Mouse (Mus musculus) hindbrain, embryonic 12.5 days (tissue): ENCODE measurements around the gene Twf2. TPM values are rescaled to one million over a fixed set of nuclear protein-coding genes. Genes with fewer than 3 reads are reported as not detected.
A peak's percentile ranks its signal among the peaks of the same experiment; 100 is the strongest.
"Not testable (repeated sequence)": the region's sequence is repeated elsewhere in the genome, so short reads cannot be mapped to it uniquely, and the experiment has no call there.

Source experiments
- ATAC-seq: fragments of 200-750 bp; cut with Nextera tagmentation; 2 replicates; pipeline ENCODE4 v1.8.0; 2017; ENCODE audit warnings: moderate TSS enrichment; ENCODE audit not compliant: low FRiP score
- H3K27ac ChIP-seq: fragments of 300-500 bp; sonication (generic); 2 replicates; pipeline ENCODE4 v1.5.1; 2016; ENCODE audit warnings: mild to moderate bottlenecking
- H3K27me3 ChIP-seq: fragments of 300-500 bp; sonication (generic); 2 replicates; pipeline ENCODE4 v1.6.1; 2016; ENCODE audit warnings: mild to moderate bottlenecking
- H3K36me3 ChIP-seq: fragments of 300-500 bp; sonication (generic); 2 replicates; pipeline ENCODE4 v1.6.1; 2016; ENCODE audit warnings: mild to moderate bottlenecking
- H3K4me1 ChIP-seq: fragments of 300-500 bp; sonication (generic); 2 replicates; pipeline ENCODE4 v1.6.1; 2016
- H3K4me2 ChIP-seq: fragments of 300-500 bp; sonication (generic); replicated peaks from 2 replicates; pipeline ENCODE4 v1.6.1; 2016; ENCODE audit warnings: mild to moderate bottlenecking
- H3K4me3 ChIP-seq: fragments of 300-500 bp; sonication (generic); 2 replicates; pipeline ENCODE4 v1.5.1; 2016; ENCODE audit warnings: mild to moderate bottlenecking
- H3K9ac ChIP-seq: fragments of 300-500 bp; sonication (generic); 2 replicates; pipeline ENCODE4 v1.6.1; 2016; ENCODE audit warnings: mild to moderate bottlenecking, moderate library complexity
- H3K9me3 ChIP-seq: fragments of 300-500 bp; sonication (generic); replicated peaks from 2 replicates; pipeline ENCODE4 v1.6.1; 2016; ENCODE audit warnings: mild to moderate bottlenecking
- WGBS: fragments of 180-500 bp; shearing (Covaris S2); methylation state at CpG from one replicate; pipeline ENCODE4 v1.1.7; 2016; 5-methylcytosine and 5-hydroxymethylcytosine counted together
- polyA plus RNA-seq: library from polyadenylated mRNA; unstranded; fragments of >200 nt; fragmentation: Nextera tagmentation; extraction: Ambion mirVana; gene quantifications from 2 replicates; pipeline ENCODE4 v1.2.1, GENCODE M21; 2016

Twf2 gene
- polyA plus RNA-seq, 1 experiment from 2014 or later = 60.2 TPM

DNA sequence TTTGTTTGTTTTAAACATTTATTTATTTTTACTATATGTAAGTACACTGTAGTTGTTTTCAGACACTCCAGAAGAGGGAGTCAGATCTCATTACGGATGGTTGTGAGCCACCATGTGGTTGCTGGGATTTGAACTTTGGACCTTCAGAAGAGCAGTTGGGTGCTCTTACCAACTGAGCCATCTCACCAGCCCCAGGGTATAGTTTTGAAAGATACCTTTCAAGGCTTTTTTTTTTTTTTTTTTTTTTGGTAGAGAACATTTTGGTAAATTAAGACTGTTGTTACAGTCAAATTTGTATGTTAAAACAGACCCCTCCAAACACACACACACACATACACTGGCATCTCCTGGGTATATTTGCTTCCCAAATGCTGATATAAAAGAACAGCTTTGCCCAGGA lies 33.9 kb upstream of the Twf2 start:
- not testable (repeated sequence) for H3K36me3 ChIP-seq, ATAC-seq, H3K4me2 ChIP-seq, H3K4me3 ChIP-seq, H3K9me3 ChIP-seq, H3K9ac ChIP-seq, H3K27me3 ChIP-seq, H3K27ac ChIP-seq
- peaks cover 16% of the 10 kb centered on the region for H3K4me1 ChIP-seq
- 84% methylated on average over 1 of the region's 1 CpGs for WGBS

DNA sequence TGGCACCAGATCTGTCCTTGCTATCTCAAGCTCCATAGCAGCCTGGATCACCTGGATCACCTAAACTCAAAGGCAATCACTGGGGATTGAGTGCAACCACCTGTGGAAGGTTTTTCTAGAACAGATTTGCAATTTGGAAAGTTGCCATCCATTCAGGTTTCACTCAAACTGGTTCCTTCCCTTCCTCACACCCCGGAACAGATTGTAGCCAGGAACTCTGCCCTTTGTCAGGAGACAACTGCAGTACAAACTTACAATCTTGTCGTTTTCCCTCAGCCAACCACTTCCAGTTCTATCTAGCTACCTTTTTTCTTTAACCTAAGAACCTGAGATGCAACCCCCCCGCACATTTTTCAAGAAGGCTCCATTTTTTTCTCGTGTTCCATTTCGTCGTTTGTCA lies 33.0 kb upstream of the Twf2 start:
- H3K4me2 ChIP-seq = peak overlapping the region; percentile 66
- no peak overlapping the region for H3K27ac ChIP-seq
- H3K4me1 ChIP-seq = peaks cover 22% of the 10 kb centered on the region
- no peaks in the 10 kb centered on the region for H3K9me3 ChIP-seq
- 40% methylated on average over 6 of the region's 6 CpGs for WGBS
- ATAC-seq = no peak
- H3K27me3 ChIP-seq = no peaks in the 10 kb centered on the region
- no peak overlapping the region for H3K4me3 ChIP-seq
- H3K36me3 ChIP-seq = no peaks in the 10 kb centered on the region
- no peak overlapping the region for H3K9ac ChIP-seq

DNA sequence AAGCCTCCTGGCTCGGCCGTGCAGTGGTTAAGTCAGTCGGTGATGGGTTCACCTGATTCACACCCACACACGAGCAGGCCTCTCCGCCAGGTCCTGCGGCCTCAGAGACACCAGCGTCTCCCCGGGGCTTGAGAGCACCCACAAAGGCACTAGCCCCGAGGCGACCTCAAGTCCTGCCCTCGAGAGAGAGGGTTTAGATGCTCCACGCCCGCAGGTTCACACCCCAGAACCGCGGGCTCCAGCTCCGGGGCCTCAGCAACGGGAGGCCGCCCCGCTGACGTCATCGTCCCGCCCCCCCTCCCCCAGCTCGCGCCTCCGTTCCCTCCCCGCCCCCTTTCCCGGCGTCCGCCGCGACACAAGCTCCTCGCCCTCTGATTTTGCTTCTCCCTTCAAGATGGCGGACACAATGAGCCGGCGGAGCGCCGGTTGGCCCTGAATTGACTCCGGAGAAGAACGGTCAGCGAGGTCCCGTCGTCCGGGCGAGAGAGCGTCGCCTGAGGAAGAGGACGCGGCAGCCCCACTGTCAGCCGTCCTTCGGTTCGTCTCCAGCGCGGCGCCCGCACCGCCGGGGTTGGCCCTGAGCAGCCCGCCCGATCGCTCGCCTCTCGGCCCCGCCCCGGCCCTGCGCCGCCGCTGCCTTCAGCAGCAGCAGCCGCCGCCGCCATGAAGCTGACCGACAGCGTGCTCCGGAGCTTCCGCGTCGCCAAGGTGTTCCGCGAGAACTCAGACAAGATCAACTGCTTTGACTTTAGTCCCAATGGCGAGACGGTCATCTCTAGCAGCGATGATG lies 32.2 kb upstream of the Twf2 start, which contains the start of gene Wdr82:
Wdr82 (plus strand) TSS at position 373 of the 790 bp plus-strand sequence.
- Histone ChIP-seq H3K4me3 (peak within 1 kb of the TSS; percentile 92), H3K27me3 (no peaks in the 10 kb centered on the region)
- WGBS = under 1% methylated on average over 69 of the region's 81 CpGs

GRCm38 (mm10) chr9:106171346-106172158 lies 31.4 kb upstream of the Twf2 start:
- under 1% methylated on average over 30 of the region's 30 CpGs for WGBS

More for the DNA sequence above, 32.2 kb upstream of the Twf2 start, which contains the start of gene Wdr82:
- peak; percentile 91 for ATAC-seq
- Histone ChIP-seq H3K9ac (peak within 1 kb of the TSS; percentile 94), H3K36me3 (no peaks in the 10 kb centered on the region), H3K4me2 (peak within 1 kb of the TSS; percentile 66), H3K4me1 (peaks cover 23% of the 10 kb centered on the region), H3K27ac (peak within 1 kb of the TSS; percentile 98), H3K9me3 (no peaks in the 10 kb centered on the region)

DNA sequence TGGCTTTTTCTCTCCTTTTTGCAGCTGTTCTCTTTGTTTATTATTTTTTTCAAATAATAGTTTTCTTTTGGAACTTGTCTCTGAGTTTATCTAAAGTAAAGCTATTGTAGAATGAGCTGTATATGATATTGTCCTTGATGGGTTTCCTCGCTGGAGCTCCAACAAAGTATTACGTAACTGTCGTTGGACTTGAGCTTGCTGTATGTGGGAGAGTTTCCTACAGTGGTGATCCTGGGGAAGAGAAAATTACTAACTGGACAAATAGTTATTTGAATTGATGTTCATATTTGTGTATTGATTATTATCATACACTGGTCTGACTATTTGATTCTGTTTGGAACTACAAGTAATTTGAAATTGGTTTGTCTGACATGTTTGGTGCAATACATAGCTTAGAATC lies 30.4 kb upstream of the Twf2 start:
- Histone ChIP-seq H3K9ac (peak overlapping the region; percentile 94; the same call in 1 of the 2 replicates), H3K4me3 (peak overlapping the region; percentile 92), H3K27me3 (no peaks in the 10 kb centered on the region), H3K4me2 (peak overlapping the region; percentile 66), H3K27ac (no peak overlapping the region), H3K4me1 (peaks cover 23% of the 10 kb centered on the region), H3K36me3 (peaks cover 8% of the 10 kb centered on the region), H3K9me3 (no peaks in the 10 kb centered on the region)
- 41% methylated on average over 3 of the region's 3 CpGs for WGBS
- no peak for ATAC-seq

More at GRCm38 (mm10) chr9:106171346-106172158, 31.4 kb upstream of the Twf2 start:
- peak; percentile 82 for ATAC-seq
- peak overlapping the region; percentile 94 for H3K9ac ChIP-seq
- H3K27ac ChIP-seq = peak overlapping the region; percentile 98
- H3K9me3 ChIP-seq = no peaks in the 10 kb centered on the region
- no peaks in the 10 kb centered on the region for H3K36me3 ChIP-seq
- peak overlapping the region; percentile 66 for H3K4me2 ChIP-seq
- peak overlapping the region; percentile 92 for H3K4me3 ChIP-seq
- peaks cover 23% of the 10 kb centered on the region for H3K4me1 ChIP-seq
- H3K27me3 ChIP-seq = no peaks in the 10 kb centered on the region

- no peak overlapping the region for H3K9ac ChIP-seq
- peak overlapping the region; percentile 92 for H3K4me3 ChIP-seq
- no peaks in the 10 kb centered on the region for H3K27me3 ChIP-seq
- peak overlapping the region; percentile 66 for H3K4me2 ChIP-seq
- H3K36me3 ChIP-seq = peaks cover 16% of the 10 kb centered on the region
- no peaks in the 10 kb centered on the region for H3K9me3 ChIP-seq
- 67% methylated on average over 2 of the region's 2 CpGs for WGBS
- ATAC-seq = no peak
- H3K27ac ChIP-seq = no peak overlapping the region
- H3K4me1 ChIP-seq = peaks cover 23% of the 10 kb centered on the region
Measured at GRCm38 (mm10) chr9:106173363-106173762, 29.5 kb upstream of the Twf2 start.

DNA sequence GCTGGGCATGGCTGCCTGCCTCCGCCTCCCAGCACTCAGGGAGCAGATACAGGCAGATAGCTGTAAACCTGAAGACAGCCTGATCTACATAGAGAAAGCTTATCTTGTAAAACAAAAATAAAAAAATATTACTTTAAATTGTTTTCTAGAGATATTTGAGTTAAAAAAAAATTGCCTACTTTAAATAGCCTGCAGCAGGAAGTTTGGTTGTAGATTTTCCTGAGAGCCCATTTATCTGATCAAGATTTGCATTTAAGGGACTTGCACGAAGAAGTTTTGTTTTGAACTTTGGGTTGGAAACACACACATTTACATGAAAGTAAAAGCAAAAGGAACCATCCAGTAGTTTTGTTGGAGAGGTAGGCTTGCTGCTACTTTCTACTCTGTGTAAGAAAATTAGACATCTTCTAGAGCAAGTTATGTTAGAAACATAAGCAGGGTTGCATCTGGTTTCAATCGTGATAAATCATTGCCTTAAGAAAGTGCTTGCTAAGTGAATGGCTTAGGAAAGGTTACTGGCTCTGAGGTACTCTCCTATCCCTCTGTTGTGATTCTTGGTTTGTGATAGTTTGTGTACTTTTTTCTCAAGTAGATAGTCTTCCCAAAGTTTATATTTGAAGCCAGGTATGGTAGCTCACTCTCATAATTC lies 27.2 kb upstream of the Twf2 start:
- H3K9me3 ChIP-seq = no peaks in the 10 kb centered on the region
- 87% methylated on average over 3 of the region's 3 CpGs for WGBS
- H3K27me3 ChIP-seq = no peaks in the 10 kb centered on the region
- H3K4me1 ChIP-seq = peaks cover 20% of the 10 kb centered on the region
- H3K4me3 ChIP-seq = no peak overlapping the region
- no peak overlapping the region for H3K9ac ChIP-seq
- no peak overlapping the region for H3K4me2 ChIP-seq
- H3K27ac ChIP-seq = no peak overlapping the region
- H3K36me3 ChIP-seq = peaks cover 27% of the 10 kb centered on the region
- ATAC-seq = no peak

DNA sequence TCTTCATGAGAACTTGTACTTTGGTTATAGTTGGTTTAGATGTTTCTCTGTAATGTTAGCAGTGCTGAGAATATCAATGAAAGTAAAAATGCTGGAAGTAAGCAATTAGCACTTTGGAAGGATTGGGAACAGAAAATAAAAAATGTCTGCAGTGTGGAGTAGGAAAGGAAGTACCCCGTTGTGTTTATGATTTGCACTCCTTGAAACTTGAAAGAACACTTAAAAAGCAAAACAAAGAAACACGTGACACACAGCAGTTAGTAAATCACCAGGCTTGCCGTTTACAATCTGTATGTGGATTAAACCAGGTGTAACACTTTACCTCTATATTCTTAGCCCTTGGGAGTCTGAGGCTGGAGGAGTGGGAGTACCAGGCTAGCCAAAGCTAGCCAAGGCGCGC lies 26.1 kb upstream of the Twf2 start:
- H3K27ac ChIP-seq = no peak overlapping the region
- H3K9ac ChIP-seq = no peak overlapping the region
- H3K27me3 ChIP-seq = no peaks in the 10 kb centered on the region
- no peak overlapping the region for H3K4me2 ChIP-seq
- H3K4me3 ChIP-seq = no peak overlapping the region
- 88% methylated on average over 5 of the region's 5 CpGs for WGBS
- no peaks in the 10 kb centered on the region for H3K9me3 ChIP-seq
- peaks cover 20% of the 10 kb centered on the region for H3K4me1 ChIP-seq
- ATAC-seq = no peak
- H3K36me3 ChIP-seq = peaks cover 38% of the 10 kb centered on the region

GRCm38 (mm10) chr9:106177799-106178198 lies 25.1 kb upstream of the Twf2 start:
- H3K27ac ChIP-seq = no peak overlapping the region
- H3K4me2 ChIP-seq = no peak overlapping the region
- no peaks in the 10 kb centered on the region for H3K9me3 ChIP-seq
- H3K4me3 ChIP-seq = no peak overlapping the region
- WGBS = 92% methylated on average over 6 of the region's 6 CpGs
- H3K27me3 ChIP-seq = no peaks in the 10 kb centered on the region
- peaks cover 48% of the 10 kb centered on the region for H3K36me3 ChIP-seq
- peaks cover 18% of the 10 kb centered on the region for H3K4me1 ChIP-seq
- no peak for ATAC-seq
- H3K9ac ChIP-seq = no peak overlapping the region

GRCm38 (mm10) chr9:106179454-106179853 lies 23.5 kb upstream of the Twf2 start:
- H3K9me3 ChIP-seq = no peaks in the 10 kb centered on the region
- 88% methylated on average over 2 of the region's 2 CpGs for WGBS

DNA sequence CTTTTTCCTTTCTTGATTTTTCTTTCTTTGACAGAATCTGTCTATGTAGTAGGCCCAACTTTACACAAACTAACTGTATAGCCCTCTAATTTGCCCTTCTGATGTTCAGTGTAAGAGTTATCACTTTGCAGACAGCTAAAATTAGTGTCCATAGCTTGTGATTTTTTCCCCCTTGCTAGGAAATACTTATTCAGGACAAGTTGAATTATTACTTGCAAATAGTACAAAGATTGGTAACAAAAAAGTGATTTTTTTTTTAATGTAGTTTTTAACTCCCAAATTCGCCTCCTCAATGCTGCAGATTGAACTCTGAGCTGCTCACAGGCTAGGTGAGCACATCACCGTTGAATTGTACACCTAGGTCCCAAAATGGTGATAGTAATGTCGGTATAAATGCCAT lies 22.9 kb upstream of the Twf2 start:
- Histone ChIP-seq H3K9ac (no peak overlapping the region), H3K9me3 (no peaks in the 10 kb centered on the region), H3K4me1 (no peaks in the 10 kb centered on the region), H3K27me3 (no peaks in the 10 kb centered on the region), H3K36me3 (peaks cover 69% of the 10 kb centered on the region), H3K27ac (no peak overlapping the region), H3K4me3 (no peak overlapping the region), H3K4me2 (no peak overlapping the region)
- ATAC-seq = no peak
- WGBS = 94% methylated on average over 3 of the region's 3 CpGs

More at GRCm38 (mm10) chr9:106179454-106179853, 23.5 kb upstream of the Twf2 start:
- Histone ChIP-seq H3K36me3 (peaks cover 64% of the 10 kb centered on the region), H3K4me3 (no peak overlapping the region), H3K4me1 (peaks cover 4% of the 10 kb centered on the region), H3K27me3 (no peaks in the 10 kb centered on the region), H3K9ac (no peak overlapping the region), H3K27ac (no peak overlapping the region), H3K4me2 (no peak overlapping the region)
- no peak for ATAC-seq

DNA sequence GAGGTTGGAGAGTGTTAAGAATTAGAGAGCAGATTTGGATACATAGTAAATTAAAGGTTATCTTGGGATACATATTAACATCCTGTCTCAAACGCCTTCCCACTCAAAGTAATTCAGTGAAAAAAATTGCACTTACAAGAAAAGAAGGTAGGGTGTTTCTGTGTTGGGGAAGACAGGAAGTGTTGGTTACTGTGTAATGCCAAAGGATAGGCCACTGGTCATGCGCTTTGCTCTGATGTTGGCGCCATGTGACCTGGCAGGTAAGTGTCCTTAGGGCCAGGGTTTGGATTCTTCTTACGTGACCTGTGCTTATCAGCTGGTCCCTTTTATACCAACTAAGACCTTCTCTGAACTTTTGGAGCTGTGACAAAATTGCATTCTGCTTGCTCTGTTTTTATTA lies 20.8 kb upstream of the Twf2 start:
- no peak overlapping the region for H3K4me2 ChIP-seq
- no peak for ATAC-seq
- H3K9me3 ChIP-seq = no peaks in the 10 kb centered on the region
- H3K36me3 ChIP-seq = peaks cover 85% of the 10 kb centered on the region
- no peak overlapping the region for H3K9ac ChIP-seq
- WGBS = 95% methylated on average over 4 of the region's 4 CpGs
- no peaks in the 10 kb centered on the region for H3K27me3 ChIP-seq
- no peaks in the 10 kb centered on the region for H3K4me1 ChIP-seq
- no peak overlapping the region for H3K27ac ChIP-seq
- H3K4me3 ChIP-seq = no peak overlapping the region
